Mouse (Mus musculus): ENCODE measurements around the gene Lypd3. TPM values are rescaled to one million over a fixed set of nuclear protein-coding genes. Genes with fewer than 3 reads are reported as not detected.
A peak's percentile ranks its signal among the peaks of the same experiment; 100 is the strongest.

Gene Lypd3
- polyA plus RNA-seq, 1 experiment from 2014 or later, result 3.3 TPM

- Histone ChIP-seq H3K4me1 (replicated peaks) (peaks cover 6% of the 10 kb centered on the region), H3K4me2 (no peak overlapping the region), H3K27me3 (peaks cover 13% of the 10 kb centered on the region), H3K9me3 (no peaks in the 10 kb centered on the region), H3K4me3 (replicated peaks) (no peak overlapping the region), H3K27ac (no peak overlapping the region), H3K36me3 (peaks cover 9% of the 10 kb centered on the region; the same call in 1 of the 2 replicates), H3K9ac (replicated peaks) (no peak overlapping the region)
- no peak for ATAC-seq (ENCODE audit: insufficient number of reproducible peaks, insufficient read depth, low FRiP score, low TSS enrichment, low read depth)
- WGBS, result 79% methylated on average over 15 of the region's 15 CpGs
Measured at GRCm38 (mm10) chr7:24599211-24600067, 36.9 kb upstream of the Lypd3 start.

GRCm38 (mm10) chr7:24600941-24601597 lies 35.3 kb upstream of the Lypd3 start:
- H3K9me3 ChIP-seq, result no peaks in the 10 kb centered on the region
- no peaks in the 10 kb centered on the region for H3K4me1 ChIP-seq (replicated peaks)
- H3K9ac ChIP-seq (replicated peaks), result no peak overlapping the region
- peak; percentile 86 for ATAC-seq (ENCODE audit: insufficient number of reproducible peaks, insufficient read depth, low FRiP score, low TSS enrichment, low read depth)
- 0 out of 2 replicates have a peak overlapping the region, but pooled peaks have one; percentile 15 for H3K4me3 ChIP-seq (replicated peaks)
- H3K36me3 ChIP-seq, result peaks cover 9% of the 10 kb centered on the region; the same call in 1 of the 2 replicates
- H3K4me2 ChIP-seq, result peak overlapping the region; percentile 37
- 9% methylated on average over 13 of the region's 13 CpGs for WGBS
- H3K27ac ChIP-seq, result no peak overlapping the region
- no peaks in the 10 kb centered on the region for H3K27me3 ChIP-seq

GRCm38 (mm10) chr7:24605561-24605960 lies 30.8 kb upstream of the Lypd3 start:
- ATAC-seq (ENCODE audit: insufficient number of reproducible peaks, insufficient read depth, low FRiP score, low TSS enrichment, low read depth), result no peak

GRCm38 (mm10) chr7:24606046-24606445 lies 30.3 kb upstream of the Lypd3 start:
- H3K9me3 ChIP-seq, result no peaks in the 10 kb centered on the region
- H3K4me1 ChIP-seq (replicated peaks), result peaks cover 11% of the 10 kb centered on the region
- H3K4me3 ChIP-seq (replicated peaks), result no peak overlapping the region
- ATAC-seq (ENCODE audit: insufficient number of reproducible peaks, insufficient read depth, low FRiP score, low TSS enrichment, low read depth), result no peak
- no peak overlapping the region for H3K27ac ChIP-seq
- peaks cover 27% of the 10 kb centered on the region for H3K27me3 ChIP-seq
- WGBS, result 82% methylated on average over 7 of the region's 7 CpGs
- no peak overlapping the region for H3K4me2 ChIP-seq
- H3K9ac ChIP-seq (replicated peaks), result no peak overlapping the region
- peaks cover 28% of the 10 kb centered on the region; the same call in 1 of the 2 replicates for H3K36me3 ChIP-seq

More at GRCm38 (mm10) chr7:24605561-24605960, 30.8 kb upstream of the Lypd3 start:
- 82% methylated on average over 7 of the region's 7 CpGs for WGBS
- H3K36me3 ChIP-seq, result peaks cover 28% of the 10 kb centered on the region; the same call in 1 of the 2 replicates
- no peaks in the 10 kb centered on the region for H3K9me3 ChIP-seq
- no peak overlapping the region for H3K9ac ChIP-seq (replicated peaks)
- no peak overlapping the region for H3K27ac ChIP-seq
- H3K4me1 ChIP-seq (replicated peaks), result peaks cover 6% of the 10 kb centered on the region
- H3K27me3 ChIP-seq, result peaks cover 22% of the 10 kb centered on the region
- H3K4me3 ChIP-seq (replicated peaks), result no peak overlapping the region
- no peak overlapping the region for H3K4me2 ChIP-seq

GRCm38 (mm10) chr7:24608017-24608416 lies 28.3 kb upstream of the Lypd3 start:
- 45% methylated on average over 6 of the region's 6 CpGs for WGBS
- Histone ChIP-seq H3K4me1 (replicated peaks) (peaks cover 24% of the 10 kb centered on the region), H3K4me3 (replicated peaks) (no peak overlapping the region), H3K4me2 (no peak overlapping the region), H3K9me3 (no peaks in the 10 kb centered on the region), H3K27me3 (peaks cover 46% of the 10 kb centered on the region), H3K36me3 (peaks cover 28% of the 10 kb centered on the region; the same call in 1 of the 2 replicates), H3K9ac (replicated peaks) (no peak overlapping the region), H3K27ac (no peak overlapping the region)
- 0 out of 2 replicates have a peak, but pooled peaks have one; percentile 39 for ATAC-seq (ENCODE audit: insufficient number of reproducible peaks, insufficient read depth, low FRiP score, low TSS enrichment, low read depth)

- Histone ChIP-seq H3K27me3 (peaks cover 51% of the 10 kb centered on the region), H3K9me3 (no peaks in the 10 kb centered on the region)
Measured at GRCm38 (mm10) chr7:24608561-24608960, 27.8 kb upstream of the Lypd3 start.

GRCm38 (mm10) chr7:24610144-24610878 lies 26.0 kb upstream of the Lypd3 start, which contains the start of gene Phldb3:
TSS of gene Phldb3 (plus strand) at chr7:24610763.
- peaks cover 24% of the 10 kb centered on the region for H3K4me1 ChIP-seq (replicated peaks)
- H3K27ac ChIP-seq, result no peak within 1 kb of the TSS

More at GRCm38 (mm10) chr7:24608561-24608960, 27.8 kb upstream of the Lypd3 start:
- 72% methylated on average over 8 of the region's 8 CpGs for WGBS
- H3K27ac ChIP-seq, result no peak overlapping the region
- H3K4me1 ChIP-seq (replicated peaks), result peaks cover 24% of the 10 kb centered on the region
- H3K9ac ChIP-seq (replicated peaks), result no peak overlapping the region
- no peak overlapping the region for H3K4me3 ChIP-seq (replicated peaks)
- peaks cover 28% of the 10 kb centered on the region; the same call in 1 of the 2 replicates for H3K36me3 ChIP-seq
- no peak for ATAC-seq (ENCODE audit: insufficient number of reproducible peaks, insufficient read depth, low FRiP score, low TSS enrichment, low read depth)
- no peak overlapping the region for H3K4me2 ChIP-seq

GRCm38 (mm10) chr7:24610879-24611494 lies 25.4 kb upstream of the Lypd3 start:
- H3K27me3 ChIP-seq, result peaks cover 63% of the 10 kb centered on the region

More at GRCm38 (mm10) chr7:24610144-24610878, 26.0 kb upstream of the Lypd3 start, which contains the start of gene Phldb3:
- ATAC-seq (ENCODE audit: insufficient number of reproducible peaks, insufficient read depth, low FRiP score, low TSS enrichment, low read depth), result no peak
- H3K9ac ChIP-seq (replicated peaks), result 0 out of 2 replicates have a peak within 1 kb of the TSS, but pooled peaks have one; percentile 18
- H3K4me2 ChIP-seq, result peak within 1 kb of the TSS; percentile 58
- peaks cover 25% of the 10 kb centered on the region; the same call in 1 of the 2 replicates for H3K36me3 ChIP-seq
- H3K9me3 ChIP-seq, result no peaks in the 10 kb centered on the region
- whole genome bisulfite sequencing, result 3% methylated on average over 27 of the region's 27 CpGs
- peaks cover 62% of the 10 kb centered on the region for H3K27me3 ChIP-seq
- peak within 1 kb of the TSS; percentile 38 for H3K4me3 ChIP-seq (replicated peaks)

GRCm38 (mm10) chr7:24611709-24612108 lies 24.6 kb upstream of the Lypd3 start:
- Histone ChIP-seq H3K4me3 (replicated peaks) (peak overlapping the region; percentile 38), H3K4me1 (replicated peaks) (peaks cover 24% of the 10 kb centered on the region), H3K36me3 (peaks cover 22% of the 10 kb centered on the region; the same call in 1 of the 2 replicates), H3K9me3 (no peaks in the 10 kb centered on the region), H3K9ac (replicated peaks) (no peak overlapping the region), H3K27me3 (peaks cover 63% of the 10 kb centered on the region), H3K27ac (no peak overlapping the region), H3K4me2 (peak overlapping the region; percentile 58)
- WGBS, result 14% methylated on average over 7 of the region's 7 CpGs
- ATAC-seq (ENCODE audit: insufficient number of reproducible peaks, insufficient read depth, low FRiP score, low TSS enrichment, low read depth), result no peak

More at GRCm38 (mm10) chr7:24610879-24611494, 25.4 kb upstream of the Lypd3 start:
- H3K9ac ChIP-seq (replicated peaks), result 0 out of 2 replicates have a peak overlapping the region, but pooled peaks have one; percentile 18
- peaks cover 24% of the 10 kb centered on the region for H3K4me1 ChIP-seq (replicated peaks)
- H3K36me3 ChIP-seq, result peaks cover 25% of the 10 kb centered on the region; the same call in 1 of the 2 replicates
- under 1% methylated on average over 36 of the region's 36 CpGs for WGBS
- H3K9me3 ChIP-seq, result no peaks in the 10 kb centered on the region
- H3K4me3 ChIP-seq (replicated peaks), result peak overlapping the region; percentile 38
- no peak overlapping the region for H3K27ac ChIP-seq
- H3K4me2 ChIP-seq, result peak overlapping the region; percentile 58
- ATAC-seq (ENCODE audit: insufficient number of reproducible peaks, insufficient read depth, low FRiP score, low TSS enrichment, low read depth), result peak; percentile 38; the same call in 1 of the 2 replicates

GRCm38 (mm10) chr7:24612308-24612910 lies 23.9 kb upstream of the Lypd3 start:
- WGBS, result 2% methylated on average over 27 of the region's 27 CpGs
- peaks cover 17% of the 10 kb centered on the region; the same call in 1 of the 2 replicates for H3K36me3 ChIP-seq
- peaks cover 63% of the 10 kb centered on the region for H3K27me3 ChIP-seq
- no peaks in the 10 kb centered on the region for H3K9me3 ChIP-seq
- H3K9ac ChIP-seq (replicated peaks), result 0 out of 2 replicates have a peak overlapping the region, but pooled peaks have one; percentile 1
- peak overlapping the region; percentile 26 for H3K4me3 ChIP-seq (replicated peaks)
- ATAC-seq (ENCODE audit: insufficient number of reproducible peaks, insufficient read depth, low FRiP score, low TSS enrichment, low read depth), result no peak
- H3K27ac ChIP-seq, result no peak overlapping the region
- H3K4me2 ChIP-seq, result peak overlapping the region; percentile 46
- peaks cover 24% of the 10 kb centered on the region for H3K4me1 ChIP-seq (replicated peaks)
